Mouse (Mus musculus) stomach, postnatal 0 days (tissue): ENCODE measurements around the gene Myo1a.

Source experiments
- CTCF ChIP-seq: IDR thresholded peaks from 2 replicates; pipeline ENCODE4 v1.5.1; 2016; ENCODE audit warnings: antibody characterized with exemption, low read depth, mild to moderate bottlenecking, moderate library complexity
- EP300 ChIP-seq: optimal IDR thresholded peaks from 2 replicates; pipeline ENCODE3; 2016; ENCODE audit warnings: antibody characterized with exemption

DNA sequence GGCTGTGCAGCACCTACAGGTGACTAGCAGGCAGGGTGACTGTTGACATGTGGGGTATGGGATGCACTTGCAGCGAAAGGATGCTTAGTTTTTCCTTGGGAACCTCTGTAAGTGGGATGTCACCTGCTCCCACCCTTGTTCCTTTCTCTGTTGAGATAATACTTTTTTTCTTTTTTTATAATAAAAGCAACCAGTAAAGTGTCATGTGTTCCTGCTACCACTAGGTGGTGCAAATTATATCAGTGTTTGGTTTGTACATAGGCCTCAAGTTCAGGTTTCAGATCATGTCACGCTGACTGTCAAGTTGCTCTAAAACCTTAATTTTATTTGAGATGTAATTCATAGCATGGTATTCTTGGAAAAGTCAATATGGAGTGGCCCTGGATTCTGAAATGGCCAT is 10.3 kb upstream of the Myo1a start:
- TF ChIP-seq EP300 = no peak
- TF ChIP-seq CTCF = peak; percentile 87
